Mouse (Mus musculus) c-Kit-positive CD71-positive TER-119-positive erythroid progenitor cells, embryonic 14.5 days (primary cell): ENCODE results near the gene Dbp.

Experiments used
- DNase-seq: peaks from one replicate; pipeline ENCODE4 v3.0.0-alpha.2; 2013; ENCODE audit warnings: low spot score

Dbp gene

DNA sequence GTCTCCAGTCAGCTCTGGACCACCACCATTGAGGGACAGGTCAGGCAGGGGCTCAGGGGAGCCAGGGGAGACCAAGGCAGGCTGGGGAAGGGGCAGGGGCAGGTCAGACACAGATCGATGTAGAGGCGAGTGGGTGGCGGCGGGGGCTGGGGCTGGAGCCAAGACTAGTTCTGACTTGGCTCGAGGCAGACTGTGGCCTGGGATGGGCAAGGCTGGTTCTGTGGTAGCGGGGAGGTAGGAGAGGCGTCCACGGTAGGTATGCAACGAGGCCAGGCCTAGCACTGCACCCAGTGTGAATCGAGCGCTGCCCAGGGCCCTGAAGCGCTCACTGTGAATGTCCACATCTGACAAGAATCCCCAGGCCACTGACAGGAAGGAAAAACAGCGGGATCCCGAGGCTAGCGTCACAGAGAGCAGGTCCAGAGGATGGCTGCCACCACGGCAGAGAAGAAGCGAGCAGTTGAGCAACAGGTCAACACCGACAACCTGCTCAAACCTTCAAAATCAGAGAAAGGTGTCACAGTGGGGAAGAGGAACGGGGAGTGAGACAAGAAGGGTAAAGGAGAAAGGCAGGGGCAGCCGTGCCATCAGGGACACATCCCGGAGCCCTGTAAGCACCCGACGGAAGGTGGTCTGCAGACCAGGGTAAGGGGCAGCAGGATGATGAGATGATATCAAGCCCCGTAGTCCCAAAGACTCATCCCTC is 6.6 kb downstream of the Dbp start:
- no peak for DNase-seq

DNA sequence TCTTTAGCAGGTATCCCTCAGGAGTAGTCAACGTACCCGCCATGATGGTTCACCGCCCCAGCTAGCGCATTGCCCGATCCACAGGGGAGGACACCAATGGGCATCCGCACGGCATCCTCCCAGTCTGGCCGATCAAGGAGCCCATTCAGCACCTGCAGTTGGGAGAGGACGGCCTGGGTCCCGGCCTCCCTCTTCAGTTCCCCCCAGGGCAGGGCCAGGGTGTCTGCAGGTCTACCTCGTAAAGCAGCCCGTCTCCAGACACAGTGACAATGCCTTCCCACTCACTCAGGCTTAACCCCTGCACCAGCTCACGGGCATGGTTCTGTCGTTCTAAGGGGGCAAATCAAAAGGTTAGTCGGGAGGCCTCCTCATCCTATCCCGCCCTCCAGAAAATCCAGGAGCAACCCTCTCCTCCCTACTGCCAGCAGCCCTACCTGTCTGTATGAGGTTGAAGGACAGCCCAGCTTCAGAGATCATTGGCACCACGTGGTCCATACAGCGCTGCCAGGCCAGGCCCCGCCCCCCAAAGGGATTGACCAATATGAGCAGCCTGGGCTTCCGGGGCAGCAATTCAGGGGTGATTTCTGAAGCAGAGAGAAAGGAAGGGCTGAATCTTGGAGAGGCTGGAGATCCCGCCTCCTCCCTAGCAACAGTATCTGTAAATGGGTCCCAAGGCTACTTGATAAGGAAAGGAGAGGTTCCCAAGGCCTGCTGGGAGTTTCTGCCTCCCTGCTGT is 7.3 kb downstream of the Dbp start:
- DNase-seq: no peak

DNA sequence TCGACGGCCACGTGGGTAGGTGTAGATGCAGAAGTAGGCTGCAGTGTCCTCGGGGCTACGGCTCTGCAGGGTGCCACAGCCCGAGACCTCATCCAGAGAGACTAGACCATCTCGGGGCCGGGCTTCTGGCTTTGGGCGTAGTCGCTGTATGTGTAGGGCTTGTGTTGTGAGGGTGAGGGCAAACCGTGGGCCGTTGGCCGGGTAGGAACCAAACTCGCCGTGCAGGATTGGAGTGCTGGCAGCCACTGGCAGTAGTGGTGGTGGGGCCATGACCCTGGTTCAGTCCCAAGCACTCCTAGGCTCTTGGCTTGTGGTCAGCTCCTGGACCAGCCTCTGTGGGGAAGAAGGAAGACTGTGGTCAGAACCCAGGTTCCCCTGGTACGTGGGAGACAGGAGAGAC is 8.5 kb downstream of the Dbp start:
- DNase-seq: no peak

DNA sequence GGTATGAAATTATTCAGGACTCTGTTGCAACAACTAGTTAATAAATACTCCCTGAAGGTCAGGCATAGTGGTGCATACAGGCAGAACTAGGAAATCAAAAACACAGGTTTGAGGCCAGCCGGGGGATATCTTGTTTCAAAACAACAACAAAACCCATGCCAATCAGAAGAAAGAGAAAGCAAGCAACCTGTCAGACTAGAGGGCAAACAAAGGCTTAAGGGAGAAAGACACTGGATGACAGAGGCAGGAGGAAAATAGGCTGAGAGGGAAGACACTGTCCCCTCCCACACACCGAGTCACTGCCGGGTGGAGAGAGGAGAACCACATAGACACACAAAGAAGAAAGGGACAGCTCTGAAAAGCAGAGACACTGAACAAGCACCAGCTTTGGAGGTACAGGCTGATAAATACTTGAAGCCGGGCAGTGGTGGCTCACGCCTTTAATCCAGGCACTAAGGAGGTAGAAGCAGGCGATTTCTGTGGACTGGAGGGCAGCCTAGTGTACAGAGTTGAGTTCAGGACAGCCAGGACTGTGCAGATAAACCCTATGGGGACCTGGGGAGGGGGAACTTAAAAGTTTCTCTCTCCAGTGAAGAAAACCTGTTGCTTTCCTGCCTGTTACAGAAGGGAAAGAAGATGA is 9.1 kb downstream of the Dbp start:
- no peak for DNase-seq

DNA sequence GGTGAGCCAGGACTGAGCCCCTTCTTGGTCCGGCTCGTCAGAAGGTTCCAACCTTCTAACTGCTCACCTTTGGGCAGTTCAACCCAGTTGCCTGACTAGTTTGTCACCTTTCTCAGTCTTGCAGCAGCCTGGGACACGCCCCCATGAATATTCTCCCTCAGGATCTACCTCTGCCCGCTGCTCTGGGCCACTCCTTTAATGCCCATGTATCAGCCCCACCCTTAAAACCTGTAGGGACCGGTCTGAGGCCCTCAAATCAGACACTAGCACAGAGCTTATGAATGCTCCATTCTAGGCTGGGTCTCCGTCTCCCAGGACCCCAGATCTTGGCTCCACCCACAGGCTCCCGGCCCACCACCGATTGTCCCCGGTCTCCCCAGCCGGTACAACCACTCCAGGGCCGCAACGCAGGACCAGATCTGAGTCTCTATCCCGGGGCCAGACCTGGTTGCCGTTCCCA is 9.8 kb downstream of the Dbp start:
- peak; percentile 57 for DNase-seq

DNA sequence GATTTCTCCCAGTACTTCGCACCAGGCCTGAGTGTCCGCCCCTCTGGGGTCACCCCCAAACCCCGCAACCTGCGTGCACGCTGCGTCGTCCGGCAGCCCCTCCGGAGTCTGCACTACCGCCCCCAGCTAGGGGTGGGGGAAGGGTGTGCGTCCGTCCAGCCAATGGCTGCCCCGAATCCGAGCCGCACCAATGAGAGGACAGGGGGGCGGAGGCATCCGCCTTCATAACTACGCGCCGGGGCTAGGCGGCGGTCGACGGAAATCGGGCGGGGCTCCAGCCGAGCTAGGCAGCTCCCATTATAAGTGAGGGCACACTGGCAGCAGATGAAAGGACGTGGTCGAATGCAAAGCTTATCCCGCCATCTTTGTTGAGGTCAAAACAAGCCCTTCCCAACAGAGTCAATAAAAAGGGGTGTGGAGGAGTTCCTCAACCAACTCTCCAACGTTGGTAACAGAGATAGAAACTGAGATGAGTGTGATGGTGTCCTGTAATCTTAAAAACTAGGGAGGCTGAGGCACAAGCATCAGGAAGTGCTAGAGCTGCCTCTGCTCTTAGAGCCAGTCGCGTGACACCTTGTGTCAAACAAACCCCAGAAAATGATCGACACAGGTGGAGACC is 10.3 kb downstream of the Dbp start, which contains the start of gene Rpl18:
Rpl18 (plus strand) TSS at position 368 of the 619 bp plus-strand sequence.
- peak; percentile 93 for DNase-seq

DNA sequence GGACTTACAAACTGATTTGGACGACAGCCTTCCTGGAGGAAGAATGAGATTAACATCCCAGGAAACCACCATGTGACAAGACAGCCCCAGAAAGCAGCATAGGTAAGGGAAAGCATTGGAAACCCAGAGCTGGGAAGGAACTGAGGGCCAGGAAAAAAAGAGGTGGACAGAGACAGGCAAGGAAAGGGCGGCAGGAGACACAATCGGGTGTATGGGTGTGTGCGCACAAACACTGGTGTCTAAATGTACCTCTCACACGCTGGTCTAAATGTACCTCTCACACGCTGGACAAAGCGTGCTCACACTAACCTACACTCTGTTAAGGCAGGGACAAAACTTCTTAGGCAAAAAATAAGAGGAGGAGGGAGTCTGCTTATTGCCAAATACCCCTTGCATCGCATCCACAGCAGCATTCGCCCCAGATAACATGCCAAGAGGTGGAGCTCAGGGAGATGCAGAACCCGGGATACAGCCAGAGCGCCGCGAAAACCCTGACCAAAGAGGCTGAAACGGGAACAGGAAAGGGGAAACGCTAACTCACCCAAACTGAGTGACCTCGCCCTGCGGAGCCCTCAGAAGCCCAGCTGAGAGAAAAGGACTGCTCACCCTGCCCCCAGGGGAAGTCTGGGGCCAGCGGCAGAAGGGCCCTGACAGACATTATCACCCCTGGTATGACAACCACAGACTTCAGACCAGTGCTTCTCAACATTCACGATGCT is 11.0 kb downstream of the Dbp start:
- no peak for DNase-seq

DNA sequence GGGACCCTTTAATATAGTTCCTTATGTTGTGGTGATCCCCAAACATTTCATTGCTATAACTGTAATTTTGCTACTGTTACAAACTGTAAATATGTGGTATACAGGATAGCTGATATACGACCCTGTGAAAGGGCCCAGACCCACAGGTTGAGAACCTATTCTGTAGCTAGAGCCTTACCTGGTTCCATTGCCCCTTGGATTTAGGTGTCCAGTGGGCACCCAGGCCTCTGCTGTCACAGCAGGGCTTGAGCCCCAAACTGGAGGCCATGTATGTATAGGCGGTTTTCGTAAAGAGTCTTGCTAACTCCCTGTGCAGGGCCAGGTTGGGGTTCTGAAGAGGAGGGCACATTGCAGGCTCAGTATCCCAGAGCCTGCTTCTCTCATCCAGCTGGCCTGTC is 11.6 kb downstream of the Dbp start:
- no peak for DNase-seq

DNA sequence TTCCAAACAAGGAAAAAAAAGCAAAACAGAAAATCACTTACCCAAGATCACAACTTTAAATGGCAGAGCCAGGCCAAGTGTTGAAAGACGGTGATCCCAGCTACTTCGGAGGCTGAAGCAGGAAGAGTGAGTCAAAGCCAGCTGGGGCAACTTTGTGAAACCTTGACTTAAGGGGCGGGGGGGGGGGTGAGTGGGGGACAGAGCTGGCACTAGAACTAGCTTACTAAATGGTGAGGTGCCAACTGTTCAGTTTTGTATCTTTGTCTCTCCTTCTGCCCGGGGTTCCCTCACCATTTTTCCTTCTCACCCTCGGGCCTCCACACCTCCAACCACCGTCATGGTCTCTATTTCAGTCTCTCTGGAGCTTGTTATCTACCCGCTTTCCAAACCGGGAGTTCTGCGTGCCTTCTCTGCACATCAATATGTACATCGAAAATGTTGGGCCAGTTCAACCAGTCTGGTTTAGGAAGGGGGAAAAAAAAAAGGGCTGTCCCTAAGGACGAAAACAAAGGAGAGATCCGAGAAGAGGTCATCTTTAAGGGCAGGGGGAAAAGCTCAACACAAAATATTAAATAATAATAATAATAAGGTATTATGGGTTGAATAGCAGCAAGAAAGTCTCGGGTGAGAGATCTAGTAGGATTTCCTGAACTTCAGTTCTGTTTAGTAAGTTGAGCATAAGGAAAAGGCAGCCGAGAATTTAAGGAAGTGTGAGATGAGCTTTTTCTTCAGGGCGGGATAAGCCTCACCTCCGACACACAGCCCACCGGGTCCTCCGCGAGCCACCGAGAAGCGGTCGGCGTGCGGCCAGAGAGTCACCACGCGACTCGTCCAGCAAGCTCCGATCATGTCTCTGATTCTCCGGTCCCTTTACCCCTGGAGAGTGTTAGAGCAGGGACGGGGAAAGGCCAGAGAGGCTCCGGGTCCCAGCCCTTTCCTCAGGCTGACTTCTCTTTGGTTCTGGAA is 12.3 kb downstream of the Dbp start:
- no peak for DNase-seq

DNA sequence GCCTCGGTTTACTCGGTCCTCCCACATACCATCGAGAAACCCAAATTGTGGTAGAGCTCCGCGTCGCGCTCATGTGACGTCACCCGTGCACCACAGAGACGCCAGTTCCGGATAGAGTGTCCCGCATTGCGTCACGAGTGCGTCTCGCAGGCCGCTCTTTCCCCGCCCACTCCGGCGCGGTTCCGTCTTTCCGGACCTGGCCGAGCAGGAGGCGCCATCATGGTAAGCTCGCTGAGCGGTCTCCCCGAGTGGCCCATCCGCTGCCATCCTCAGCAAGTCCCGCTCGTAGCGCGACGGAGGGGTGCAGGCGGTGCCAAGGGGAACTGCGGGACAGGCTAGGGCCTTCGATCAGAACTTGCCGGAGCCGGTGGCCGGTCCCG is 13.0 kb downstream of the Dbp start, which contains the start of gene Sphk2:
Sphk2 (minus strand) TSS at position 85 of the 380 bp plus-strand sequence.
- DNase-seq: peak; percentile 98

DNA sequence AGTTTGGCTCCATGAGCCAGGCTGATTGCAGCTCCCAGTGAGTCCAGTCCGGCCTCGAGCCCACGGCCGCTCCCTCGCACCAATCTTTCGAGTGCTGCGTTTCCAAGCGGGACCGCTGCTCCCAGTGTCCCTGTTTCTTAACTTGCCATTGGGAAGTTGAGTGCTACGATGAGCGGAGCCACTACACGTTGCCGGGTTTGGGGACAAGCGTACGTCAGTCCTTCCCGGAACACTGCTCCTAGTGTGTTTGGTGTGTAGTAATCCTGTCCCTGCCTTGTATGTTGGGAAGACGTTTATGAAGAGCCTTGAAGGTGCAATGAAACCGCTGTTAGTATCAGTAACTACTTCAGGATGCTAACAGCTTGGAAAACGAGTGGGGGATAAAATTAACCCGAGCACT is 13.4 kb downstream of the Dbp start:
- no peak for DNase-seq

DNA sequence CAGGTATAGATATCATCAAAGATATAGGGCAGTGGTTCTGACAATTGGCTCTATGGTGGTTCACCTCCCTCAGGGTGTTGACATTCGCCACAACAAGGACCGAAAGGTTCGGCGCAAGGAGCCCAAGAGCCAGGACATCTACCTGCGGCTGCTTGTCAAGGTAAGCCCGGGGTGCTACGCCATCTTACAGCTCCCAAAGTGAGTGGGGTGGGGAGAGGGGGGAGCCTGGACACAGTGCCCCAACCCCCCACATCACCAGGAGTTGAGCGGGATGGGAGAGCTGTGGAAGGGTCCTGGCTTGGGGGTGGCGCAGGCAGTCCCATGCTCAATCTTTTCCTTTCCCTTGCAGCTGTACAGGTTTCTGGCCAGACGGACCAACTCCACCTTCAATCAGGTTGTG is 14.3 kb downstream of the Dbp start:
- DNase-seq: no peak

DNA sequence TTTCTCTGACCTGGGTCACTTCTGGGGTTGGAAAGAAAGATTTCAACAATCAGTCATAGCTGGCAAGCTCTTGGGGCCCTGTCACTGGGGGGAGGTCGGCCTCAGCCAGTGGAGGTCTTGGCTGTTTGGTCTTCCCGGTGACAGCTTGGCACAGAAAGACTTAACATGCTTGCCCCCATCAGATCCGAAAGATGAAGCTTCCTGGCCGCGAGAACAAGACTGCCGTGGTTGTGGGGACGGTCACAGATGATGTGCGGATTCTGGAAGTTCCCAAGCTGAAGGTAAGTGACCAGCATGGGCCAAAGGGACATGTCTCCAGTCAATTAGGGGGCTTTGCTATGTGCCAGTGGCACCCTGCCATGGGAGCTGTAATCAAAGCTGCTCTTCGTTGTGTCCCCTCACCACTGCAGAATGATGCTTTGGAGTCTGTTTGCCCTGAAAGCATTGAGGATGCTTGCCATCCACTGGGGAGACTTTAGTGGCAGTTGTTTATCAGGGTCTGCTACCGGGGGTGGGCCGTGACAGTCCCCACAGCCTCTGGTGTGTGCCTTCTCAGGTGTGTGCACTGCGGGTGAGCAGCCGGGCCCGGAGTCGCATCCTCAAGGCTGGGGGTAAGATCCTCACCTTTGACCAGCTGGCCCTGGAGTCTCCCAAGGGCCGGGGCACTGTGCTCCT is 15.0 kb downstream of the Dbp start:
- DNase-seq: no peak

DNA sequence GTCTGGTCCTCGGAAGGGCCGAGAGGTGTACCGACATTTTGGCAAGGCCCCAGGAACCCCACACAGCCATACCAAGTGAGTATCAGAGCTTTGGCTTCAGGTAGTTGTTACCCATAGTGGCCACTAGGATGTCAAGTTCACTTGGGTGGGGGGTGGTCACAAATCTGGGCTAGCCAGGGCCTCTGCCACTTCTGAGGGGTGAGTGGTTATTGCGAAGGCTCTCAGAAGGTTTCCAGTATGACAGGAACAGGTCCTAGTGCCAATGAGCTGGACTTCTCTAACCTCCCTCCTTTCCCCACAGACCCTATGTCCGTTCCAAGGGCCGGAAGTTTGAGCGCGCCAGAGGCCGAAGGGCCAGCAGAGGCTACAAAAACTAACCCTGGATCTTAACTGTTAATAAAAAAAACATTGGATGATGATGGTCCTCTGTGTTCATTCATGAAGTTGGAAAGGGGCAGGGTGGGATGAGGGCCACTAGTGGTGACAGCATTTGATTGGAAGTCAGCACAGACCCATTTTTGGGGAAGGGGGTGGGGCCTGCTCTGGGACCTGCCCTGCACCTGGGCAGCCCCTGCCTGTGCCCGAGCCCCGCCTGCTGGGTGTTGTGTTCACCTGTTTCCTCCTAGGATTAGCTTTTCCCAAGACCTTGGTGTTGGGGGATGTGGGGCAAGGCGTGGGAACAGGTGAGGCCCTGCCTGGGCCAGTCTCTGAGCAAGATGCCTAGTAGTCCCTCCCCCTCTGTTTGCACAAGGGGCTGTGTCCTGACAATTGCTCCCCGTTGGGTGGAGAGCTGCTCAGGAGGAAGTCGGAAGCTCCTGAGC is 15.7 kb downstream of the Dbp start, which contains the start of gene Fam83e:
Fam83e (plus strand) TSS at position 800 of the 821 bp plus-strand sequence.
- DNase-seq: no peak

DNA sequence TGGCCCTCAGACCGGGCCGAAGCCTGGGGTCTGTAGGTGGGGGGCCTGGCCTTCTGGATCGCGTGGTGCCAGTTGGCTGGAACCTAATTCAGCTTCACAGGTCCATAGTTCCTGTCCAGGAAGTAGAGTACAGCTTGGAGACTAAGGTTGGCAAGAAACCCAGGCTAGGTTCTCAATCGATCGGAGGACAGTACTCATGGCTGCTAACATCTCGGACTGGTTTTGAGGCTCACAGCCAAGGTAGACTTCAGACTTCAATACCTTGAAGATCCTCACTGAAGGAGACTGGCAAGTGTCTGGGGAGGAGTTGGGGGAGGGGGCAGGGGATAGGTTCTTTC is 16.3 kb downstream of the Dbp start:
- DNase-seq: no peak

DNA sequence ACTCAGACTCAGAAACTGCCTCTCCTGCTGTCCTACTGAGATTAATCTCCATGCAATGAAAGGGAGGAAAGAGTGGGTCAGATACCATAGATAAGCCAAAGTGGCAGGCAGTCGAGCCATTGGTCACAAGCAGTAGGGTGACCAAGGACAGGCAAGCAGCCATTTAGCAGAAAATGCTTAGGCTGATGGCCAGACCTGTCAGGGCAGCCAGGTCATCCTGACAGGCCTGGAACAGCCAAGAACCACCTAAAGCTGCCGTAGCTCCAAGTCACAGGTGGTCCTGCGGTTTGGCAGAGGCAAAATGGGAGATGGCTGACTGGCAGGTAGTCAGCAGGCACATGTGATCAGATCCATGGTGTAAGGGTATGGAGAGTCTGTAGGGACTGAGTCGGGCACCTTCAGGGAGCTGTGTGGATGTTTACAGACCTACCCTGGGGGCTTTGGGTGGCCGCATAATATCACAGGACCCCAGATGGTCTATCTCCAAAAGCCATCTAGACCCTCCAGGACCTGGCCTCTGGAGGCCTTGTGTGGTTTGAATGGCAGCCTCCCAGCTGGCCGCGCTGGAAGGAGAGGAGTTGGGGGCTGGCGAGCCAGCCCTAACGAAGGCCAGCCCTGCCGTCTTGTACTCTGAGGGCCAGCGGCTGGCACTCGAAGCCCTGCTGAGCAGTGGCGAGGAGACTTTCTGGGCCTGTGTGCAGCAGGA is 16.9 kb downstream of the Dbp start:
- DNase-seq: no peak

DNA sequence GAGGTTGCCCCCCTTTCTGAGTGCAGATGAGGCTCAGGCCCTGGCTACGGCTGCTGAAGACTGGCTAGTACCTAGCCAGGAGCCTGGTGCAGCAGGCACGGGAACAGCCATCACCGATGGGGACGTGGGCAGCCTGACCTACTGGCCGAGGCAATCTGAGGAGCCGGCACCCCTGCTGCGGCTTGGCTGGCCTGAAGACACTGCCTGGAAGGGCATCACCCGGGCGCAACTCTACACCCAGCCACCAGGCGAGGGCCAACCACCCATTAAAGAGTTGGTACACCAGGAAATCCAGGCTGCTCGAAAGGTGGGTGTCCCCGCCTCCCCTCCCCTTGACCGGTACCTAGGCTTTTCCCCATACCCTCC is 17.4 kb downstream of the Dbp start:
- DNase-seq: no peak

DNA sequence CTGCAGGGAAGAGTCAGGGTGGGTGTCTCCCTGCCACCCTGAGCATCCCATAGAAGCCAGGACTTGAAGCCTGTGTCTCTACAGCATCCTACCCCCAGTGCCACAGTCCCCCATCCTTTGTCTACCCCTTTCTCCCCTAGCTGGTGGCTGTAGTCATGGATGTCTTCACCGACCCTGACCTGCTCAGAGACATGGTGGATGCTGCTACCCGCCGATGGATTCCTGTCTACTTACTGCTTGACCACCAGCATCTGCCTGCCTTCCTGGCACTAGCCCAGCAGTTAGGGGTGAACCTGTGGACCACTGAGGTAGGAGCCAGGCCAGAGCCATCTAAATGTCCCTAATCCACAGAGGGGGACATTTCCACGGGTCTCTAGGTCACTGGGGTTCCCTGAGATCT is 18.4 kb downstream of the Dbp start:
- no peak for DNase-seq

DNA sequence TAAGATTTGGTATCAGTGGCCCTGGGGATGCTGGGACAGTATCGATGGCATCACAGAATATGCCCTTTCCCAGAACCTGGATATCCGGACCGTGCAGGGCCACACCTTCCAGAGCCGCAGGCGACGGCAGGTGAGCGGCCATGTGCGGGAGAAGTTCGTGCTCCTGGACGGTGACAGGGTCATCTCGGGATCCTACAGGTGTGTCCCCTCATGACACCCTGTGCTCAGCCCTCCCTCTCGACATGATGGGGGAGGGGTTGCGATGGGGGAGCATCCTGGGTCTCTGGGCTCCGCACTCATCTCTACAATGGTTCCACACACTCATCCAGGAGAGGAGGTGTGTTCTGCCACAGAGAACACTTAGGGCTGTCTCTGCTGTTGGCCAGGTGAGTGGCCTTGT is 18.9 kb downstream of the Dbp start:
- DNase-seq: no peak
